In the genomic region with DNA sequence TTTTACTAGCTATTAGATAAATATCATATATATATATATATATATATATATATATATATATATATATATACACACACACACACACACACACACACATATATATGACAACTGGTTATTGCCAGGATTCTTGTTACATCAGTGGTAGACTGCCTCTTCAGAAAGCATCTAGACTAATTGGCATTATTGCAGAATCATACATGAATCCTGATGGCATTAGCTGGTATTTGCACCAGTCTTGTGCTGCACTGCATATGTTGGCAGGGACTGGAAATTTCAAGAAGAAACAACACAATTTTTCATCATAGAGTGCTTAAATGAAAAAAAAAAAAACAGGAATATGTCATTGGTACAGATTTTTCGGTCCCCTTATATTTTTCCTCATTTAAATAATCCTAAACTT, we compare ENCODE assay signal across 34 mouse cellular contexts.
"Had no signal": no experiment of that assay in that cellular context is flagged by ENCODE, and none has a peak within 500 bp of the region (broad histone marks: within the 10 kb centered on the region; RNA-seq: fewer than 3 reads in every experiment).

No protein-coding gene starts in this region.

- H3K36me3 ChIP-seq: heart, embryonic 12.5 days; heart, embryonic 13.5 days; heart, embryonic 15.5 days; hindbrain, embryonic 10.5 days; hindbrain, embryonic 12.5 days; hindbrain, embryonic 13.5 days; hindbrain, embryonic 15.5 days; intestine, embryonic 15.5 days; kidney, embryonic 15.5 days had no signal

- DNase-seq: heart, postnatal 10 days; heart, postnatal 14 days; heart, postnatal 36 days; heart, postnatal 4 days; kidney, adult 11 months; kidney, adult 18-20 months; kidney, adult 2 months; kidney, adult 8-10 months; kidney, adult 9 months; kidney, postnatal 10 days; kidney, postnatal 14 days; kidney, postnatal 25 days; kidney, postnatal 36 days; kidney, postnatal 4 days; layer of hippocampus, adult 9-11 months; layer of hippocampus, postnatal 36 days had no signal

- H3K4me2 ChIP-seq: heart, embryonic 12.5 days; heart, embryonic 13.5 days; heart, embryonic 15.5 days; hindbrain, embryonic 12.5 days; hindbrain, embryonic 13.5 days; hindbrain, embryonic 14.5 days; hindbrain, embryonic 15.5 days; intestine, embryonic 15.5 days; kidney, embryonic 15.5 days had no signal

- ATAC-seq: hindbrain, embryonic 16.5 days; hindbrain, postnatal 0 days; inflammation-experienced regulatory T-cells, adult 6 months; intestine, embryonic 15.5 days; intestine, embryonic 16.5 days; intestine, postnatal 0 days had no signal

- H3K4me3 ChIP-seq: heart, embryonic 12.5 days; heart, embryonic 13.5 days; heart, embryonic 15.5 days; hindbrain, embryonic 10.5 days; hindbrain, embryonic 12.5 days; hindbrain, embryonic 13.5 days; hindbrain, embryonic 15.5 days; intestine, embryonic 15.5 days; kidney, embryonic 15.5 days; layer of hippocampus, adult 2 months; left cerebral cortex, adult 2 months had no signal

- H3K9me3 ChIP-seq: heart, embryonic 12.5 days; heart, embryonic 13.5 days; heart, embryonic 15.5 days; hindbrain, embryonic 10.5 days; hindbrain, embryonic 12.5 days; hindbrain, embryonic 13.5 days; hindbrain, embryonic 15.5 days; intestine, embryonic 15.5 days; kidney, embryonic 15.5 days had no signal

- H3K27me3 ChIP-seq: heart, embryonic 12.5 days; heart, embryonic 13.5 days; heart, embryonic 15.5 days; hindbrain, embryonic 12.5 days; hindbrain, embryonic 13.5 days; hindbrain, embryonic 15.5 days; intestine, embryonic 15.5 days; kidney, embryonic 15.5 days had no signal

- H3K4me1 ChIP-seq: heart, embryonic 12.5 days; heart, embryonic 13.5 days; heart, embryonic 15.5 days; hindbrain, embryonic 10.5 days; hindbrain, embryonic 12.5 days; hindbrain, embryonic 13.5 days; hindbrain, embryonic 15.5 days; intestine, embryonic 15.5 days; kidney, embryonic 15.5 days had no signal

- H3K27ac ChIP-seq: heart, embryonic 13.5 days; heart, embryonic 15.5 days; hindbrain, embryonic 10.5 days; hindbrain, embryonic 12.5 days; hindbrain, embryonic 13.5 days; hindbrain, embryonic 14.5 days; hindbrain, embryonic 15.5 days; hindbrain, postnatal 0 days; intestine, embryonic 15.5 days; kidney, embryonic 15.5 days; kidney, postnatal 0 days; layer of hippocampus, adult 2 months; left cerebral cortex, adult 2 months had no signal

- H3K9ac ChIP-seq: heart, embryonic 12.5 days; heart, embryonic 13.5 days; heart, embryonic 15.5 days; hindbrain, embryonic 12.5 days; hindbrain, embryonic 13.5 days; hindbrain, embryonic 14.5 days; hindbrain, embryonic 15.5 days; intestine, embryonic 15.5 days; kidney, embryonic 15.5 days had no signal
